Mouse (Mus musculus): ENCODE results near the gene Snx29. TPM values are rescaled to one million over a fixed set of nuclear protein-coding genes. Genes with fewer than 3 reads are reported as not detected.

Snx29 gene
- polyA plus RNA-seq, 1 experiment from 2014 or later, result 12.1 TPM

DNA sequence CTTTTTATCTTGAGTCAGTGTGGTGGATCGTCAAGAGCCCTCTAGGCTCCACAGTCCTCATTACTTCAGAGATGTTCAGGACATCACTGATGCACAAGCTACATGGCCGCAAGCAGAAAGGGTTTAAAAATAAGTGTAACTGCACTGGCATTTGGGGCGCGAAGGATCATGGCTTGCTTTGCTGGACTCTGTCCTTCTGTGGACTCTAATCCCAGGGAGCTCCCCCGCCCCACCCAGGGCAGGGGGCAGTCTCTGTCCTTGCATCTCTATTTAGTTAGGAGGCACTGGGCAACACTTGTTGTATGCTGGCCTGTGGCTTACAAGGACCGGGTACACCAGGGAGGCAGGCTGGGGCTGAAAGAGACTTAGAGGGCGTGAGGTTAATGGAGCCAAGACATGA, 419.6 kb downstream of the Snx29 start:
- Histone ChIP-seq H3K27me3 (replicated peaks; ENCODE audit: low read depth, poor library complexity, severe bottlenecking) (no peaks in the 10 kb centered on the region), H3K36me3 (replicated peaks) (no peaks in the 10 kb centered on the region), H3K27ac (replicated peaks) (no peak overlapping the region), H3K4me3 (no peak overlapping the region), H3K4me1 (no peaks in the 10 kb centered on the region), H3K9me3 (no peaks in the 10 kb centered on the region)
- no peak for DNase-seq (ENCODE audit: low spot score)
- WGBS, result 86% methylated on average over 7 of the region's 7 CpGs

DNA sequence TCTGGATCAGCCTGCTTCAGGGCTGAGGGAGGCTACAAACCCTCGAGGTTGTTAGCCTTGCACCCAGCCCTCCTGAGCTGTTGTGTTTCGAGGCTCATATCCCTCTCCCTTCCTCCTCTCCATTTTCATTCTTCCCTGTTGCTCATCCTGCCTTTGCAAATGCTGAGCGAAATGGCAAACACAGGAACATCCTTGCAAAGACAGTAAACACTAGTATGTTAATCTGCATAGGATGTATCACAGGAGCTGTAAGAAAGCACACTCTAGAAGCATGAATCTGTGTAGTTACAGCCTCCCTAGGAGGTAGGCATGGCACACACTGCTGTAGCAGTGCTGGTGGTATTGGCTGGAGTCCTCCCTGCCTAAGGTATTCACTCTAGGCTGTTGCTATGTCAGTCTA, 420.3 kb downstream of the Snx29 start:
- Histone ChIP-seq H3K9me3 (no peaks in the 10 kb centered on the region), H3K36me3 (replicated peaks) (no peaks in the 10 kb centered on the region), H3K4me3 (no peak overlapping the region), H3K4me1 (no peaks in the 10 kb centered on the region), H3K27me3 (replicated peaks; ENCODE audit: low read depth, poor library complexity, severe bottlenecking) (no peaks in the 10 kb centered on the region), H3K27ac (replicated peaks) (no peak overlapping the region)
- 65% methylated on average over 3 of the region's 3 CpGs for whole genome bisulfite sequencing
- no peak for DNase-seq (ENCODE audit: low spot score)

DNA sequence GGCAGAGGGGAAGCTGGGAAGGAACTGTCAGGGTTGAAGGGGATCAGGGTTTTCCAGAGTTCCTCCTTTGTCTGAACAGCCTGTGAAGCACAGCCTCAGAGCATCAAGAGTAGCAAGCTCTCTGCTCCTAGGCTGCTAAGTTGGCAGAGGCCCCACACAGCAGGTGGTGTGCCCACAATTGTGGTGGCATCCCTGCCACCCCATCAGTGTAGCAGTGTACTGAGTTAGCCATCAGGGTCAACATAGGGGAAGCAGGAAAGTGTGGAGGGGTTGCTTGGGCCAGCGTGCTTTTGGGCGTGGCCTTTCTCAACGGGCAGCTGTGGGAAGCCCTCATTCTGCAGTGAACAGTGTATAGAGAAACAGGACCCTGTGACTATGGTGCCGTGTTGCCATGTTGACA, 421.0 kb downstream of the Snx29 start:
- no peaks in the 10 kb centered on the region for H3K27me3 ChIP-seq (replicated peaks; ENCODE audit: low read depth, poor library complexity, severe bottlenecking)
- H3K36me3 ChIP-seq (replicated peaks), result no peaks in the 10 kb centered on the region
- H3K27ac ChIP-seq (replicated peaks), result no peak overlapping the region
- WGBS, result 74% methylated on average over 4 of the region's 4 CpGs
- no peaks in the 10 kb centered on the region for H3K9me3 ChIP-seq
- no peak overlapping the region for H3K4me3 ChIP-seq
- no peak for DNase-seq (ENCODE audit: low spot score)
- H3K4me1 ChIP-seq, result no peaks in the 10 kb centered on the region

DNA sequence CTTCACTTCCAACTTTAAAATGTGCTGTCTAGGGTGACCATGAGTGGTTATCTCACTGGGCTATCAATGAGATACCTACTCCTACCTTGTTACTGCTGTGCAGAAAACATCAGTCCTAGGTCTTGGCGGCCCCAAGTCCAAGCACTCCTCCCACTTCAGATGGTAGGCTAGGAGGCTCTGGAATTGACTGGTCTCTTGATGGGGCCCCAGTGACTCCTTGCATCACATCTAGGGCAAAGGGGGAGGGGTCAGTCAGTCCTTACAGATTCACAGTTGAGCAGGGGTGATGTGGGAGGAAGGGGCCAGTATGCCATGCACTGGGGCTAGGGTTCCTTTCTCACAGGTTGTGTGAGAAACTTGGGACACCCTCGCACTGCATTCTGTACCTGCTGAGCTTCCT, 423.3 kb downstream of the Snx29 start:
- Histone ChIP-seq H3K4me1 (no peaks in the 10 kb centered on the region), H3K27me3 (replicated peaks; ENCODE audit: low read depth, poor library complexity, severe bottlenecking) (no peaks in the 10 kb centered on the region), H3K27ac (replicated peaks) (no peak overlapping the region), H3K9me3 (no peaks in the 10 kb centered on the region), H3K4me3 (no peak overlapping the region), H3K36me3 (replicated peaks) (no peaks in the 10 kb centered on the region)
- no peak for DNase-seq (ENCODE audit: low spot score)
- WGBS, result 83% methylated on average over 2 of the region's 2 CpGs

DNA sequence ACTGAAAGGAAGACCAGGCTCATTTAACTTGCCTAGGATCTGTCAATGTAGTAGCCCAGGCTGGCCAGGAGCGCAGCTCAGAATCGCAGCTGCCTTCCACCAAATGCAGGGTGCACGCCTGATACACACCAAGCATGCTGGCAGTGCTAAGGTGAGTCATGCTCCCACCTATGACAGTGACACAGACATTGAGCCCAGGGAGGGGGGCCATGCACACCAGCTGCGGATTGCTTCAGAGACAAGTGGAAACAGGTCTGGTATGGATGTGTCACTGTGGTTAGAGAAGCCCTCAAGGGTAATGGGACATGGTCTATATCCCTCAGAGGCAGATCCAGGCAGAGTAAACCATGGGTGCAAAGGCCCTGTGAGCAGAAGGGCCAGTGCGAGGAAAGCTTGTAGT, 425.2 kb downstream of the Snx29 start:
- no peaks in the 10 kb centered on the region for H3K4me1 ChIP-seq
- H3K27me3 ChIP-seq (replicated peaks; ENCODE audit: low read depth, poor library complexity, severe bottlenecking), result no peaks in the 10 kb centered on the region
- no peaks in the 10 kb centered on the region for H3K9me3 ChIP-seq
- no peak overlapping the region for H3K4me3 ChIP-seq
- H3K36me3 ChIP-seq (replicated peaks), result no peaks in the 10 kb centered on the region
- no peak overlapping the region for H3K27ac ChIP-seq (replicated peaks)
- WGBS, result 89% methylated on average over 5 of the region's 5 CpGs
- no peak for DNase-seq (ENCODE audit: low spot score)

DNA sequence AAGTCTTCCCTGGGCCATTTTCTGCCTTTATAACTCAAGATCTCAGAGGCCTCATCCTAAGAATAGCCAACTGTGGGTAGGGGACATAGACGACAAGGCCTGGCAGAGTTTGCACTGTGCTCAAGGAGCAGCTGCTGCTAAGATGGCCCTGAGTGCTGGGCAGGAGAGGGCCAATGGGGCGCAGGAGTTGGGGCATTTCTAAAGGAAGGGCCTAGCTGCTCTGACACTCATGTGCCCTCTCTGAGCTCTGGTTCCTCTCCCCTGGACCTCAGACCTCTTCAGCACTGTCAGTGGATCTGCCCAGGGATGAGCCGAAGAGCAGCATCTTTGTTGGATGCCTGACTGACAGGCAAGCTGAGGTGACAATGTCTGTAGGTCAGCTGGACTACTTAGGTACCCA, 426.4 kb downstream of the Snx29 start:
- no peak for DNase-seq (ENCODE audit: low spot score)
- Histone ChIP-seq H3K4me1 (no peaks in the 10 kb centered on the region), H3K27me3 (replicated peaks; ENCODE audit: low read depth, poor library complexity, severe bottlenecking) (no peaks in the 10 kb centered on the region), H3K27ac (replicated peaks) (no peak overlapping the region), H3K36me3 (replicated peaks) (no peaks in the 10 kb centered on the region), H3K9me3 (no peaks in the 10 kb centered on the region), H3K4me3 (no peak overlapping the region)
- WGBS, result 84% methylated on average over 3 of the region's 3 CpGs

DNA sequence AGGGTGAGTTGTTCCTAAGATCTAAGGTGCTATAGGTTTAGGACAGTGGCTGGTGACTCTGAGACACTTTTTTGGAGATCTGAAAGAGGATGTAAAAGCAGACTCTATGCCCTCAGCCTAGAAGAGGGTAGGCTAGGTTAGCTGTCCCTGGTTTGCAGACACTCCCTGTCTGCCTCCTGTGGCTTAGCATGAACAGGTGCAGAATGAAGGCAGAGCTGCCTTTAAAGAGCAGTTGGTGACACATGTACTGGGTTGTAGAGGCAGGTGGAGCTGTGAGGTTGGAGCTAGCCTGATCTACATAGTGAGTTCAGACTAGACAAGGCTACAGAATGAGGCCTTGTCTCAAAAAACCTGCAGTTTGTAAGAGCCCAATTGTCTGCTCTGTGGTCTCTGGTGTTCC, 427.9 kb downstream of the Snx29 start:
- Histone ChIP-seq H3K36me3 (replicated peaks) (no peaks in the 10 kb centered on the region), H3K27me3 (replicated peaks; ENCODE audit: low read depth, poor library complexity, severe bottlenecking) (no peaks in the 10 kb centered on the region), H3K9me3 (no peaks in the 10 kb centered on the region), H3K4me3 (no peak overlapping the region), H3K4me1 (no peaks in the 10 kb centered on the region), H3K27ac (replicated peaks) (no peak overlapping the region)
- DNase-seq (ENCODE audit: low spot score), result no peak

DNA sequence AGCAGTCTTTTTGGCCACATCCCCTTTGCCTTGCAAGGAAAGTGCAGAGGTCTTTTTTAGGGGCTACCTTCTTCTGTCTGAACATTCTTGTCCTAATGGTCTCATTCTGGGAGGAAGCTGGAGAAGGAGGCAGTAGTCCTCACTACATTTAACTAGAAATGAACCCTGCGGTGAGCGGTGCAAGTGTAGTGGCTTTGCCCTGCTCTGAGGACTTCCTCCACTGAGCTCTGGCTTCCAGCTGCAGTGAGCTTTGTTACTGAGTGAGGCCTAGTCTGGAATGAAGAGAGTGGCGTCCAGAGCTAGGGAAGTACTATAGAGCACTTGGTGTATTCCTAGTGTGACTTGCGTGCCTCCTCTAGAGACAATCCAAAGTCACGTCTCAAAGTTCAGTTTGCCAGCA, 429.8 kb downstream of the Snx29 start:
- no peak overlapping the region for H3K4me3 ChIP-seq
- no peak overlapping the region for H3K27ac ChIP-seq (replicated peaks)
- H3K4me1 ChIP-seq, result no peaks in the 10 kb centered on the region
- no peaks in the 10 kb centered on the region for H3K27me3 ChIP-seq (replicated peaks; ENCODE audit: low read depth, poor library complexity, severe bottlenecking)
- H3K36me3 ChIP-seq (replicated peaks), result no peaks in the 10 kb centered on the region
- WGBS, result 90% methylated on average over 5 of the region's 5 CpGs
- DNase-seq (ENCODE audit: low spot score), result no peak
- H3K9me3 ChIP-seq, result no peaks in the 10 kb centered on the region

DNA sequence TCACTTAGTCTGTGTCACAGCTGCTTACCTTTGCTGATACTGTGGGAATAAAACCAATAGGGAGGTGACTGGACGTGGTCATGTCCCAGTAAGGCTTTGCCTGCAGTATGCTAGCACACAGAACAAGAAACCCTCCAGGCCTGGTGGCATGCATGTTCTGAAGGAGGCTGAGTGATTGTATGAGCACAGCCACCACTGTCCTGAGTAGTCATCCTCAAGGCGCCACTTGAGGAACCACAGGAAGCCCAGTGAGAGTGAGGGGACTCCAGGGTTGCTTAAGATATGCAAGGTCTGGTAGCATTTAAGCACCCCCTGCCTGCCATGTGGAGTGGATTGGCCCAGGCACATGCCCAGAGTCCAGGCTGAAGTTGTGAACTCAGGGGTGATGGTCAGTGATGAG, 430.8 kb downstream of the Snx29 start:
- no peaks in the 10 kb centered on the region for H3K36me3 ChIP-seq (replicated peaks)
- H3K27ac ChIP-seq (replicated peaks), result no peak overlapping the region
- H3K4me3 ChIP-seq, result no peak overlapping the region
- no peaks in the 10 kb centered on the region for H3K9me3 ChIP-seq
- no peaks in the 10 kb centered on the region for H3K27me3 ChIP-seq (replicated peaks; ENCODE audit: low read depth, poor library complexity, severe bottlenecking)
- WGBS, result 87% methylated on average over 2 of the region's 2 CpGs
- no peaks in the 10 kb centered on the region for H3K4me1 ChIP-seq
- DNase-seq (ENCODE audit: low spot score), result no peak

DNA sequence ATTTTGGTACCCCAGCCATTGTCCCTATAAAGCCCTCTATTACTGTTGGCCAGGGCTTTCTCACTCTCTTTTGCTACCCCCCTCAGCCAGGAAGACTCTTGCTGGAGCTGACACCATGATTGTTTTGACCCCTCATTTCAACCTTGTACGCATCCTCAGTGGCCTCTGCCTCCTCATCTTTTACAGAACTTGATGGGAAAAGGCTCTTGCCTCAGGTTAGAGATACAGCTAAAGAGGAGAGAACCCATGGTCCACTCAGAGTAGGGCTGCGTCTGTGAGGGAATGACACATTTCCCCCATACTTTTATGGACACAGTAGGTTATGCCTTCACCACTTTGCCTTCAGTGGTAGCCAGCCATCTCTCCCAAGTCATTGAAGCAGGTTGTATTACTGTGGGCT, 431.4 kb downstream of the Snx29 start:
- Histone ChIP-seq H3K27ac (replicated peaks) (no peak overlapping the region), H3K4me3 (no peak overlapping the region), H3K4me1 (no peaks in the 10 kb centered on the region), H3K36me3 (replicated peaks) (no peaks in the 10 kb centered on the region), H3K9me3 (no peaks in the 10 kb centered on the region), H3K27me3 (replicated peaks; ENCODE audit: low read depth, poor library complexity, severe bottlenecking) (no peaks in the 10 kb centered on the region)
- WGBS, result 91% methylated on average over 2 of the region's 2 CpGs
- no peak for DNase-seq (ENCODE audit: low spot score)

DNA sequence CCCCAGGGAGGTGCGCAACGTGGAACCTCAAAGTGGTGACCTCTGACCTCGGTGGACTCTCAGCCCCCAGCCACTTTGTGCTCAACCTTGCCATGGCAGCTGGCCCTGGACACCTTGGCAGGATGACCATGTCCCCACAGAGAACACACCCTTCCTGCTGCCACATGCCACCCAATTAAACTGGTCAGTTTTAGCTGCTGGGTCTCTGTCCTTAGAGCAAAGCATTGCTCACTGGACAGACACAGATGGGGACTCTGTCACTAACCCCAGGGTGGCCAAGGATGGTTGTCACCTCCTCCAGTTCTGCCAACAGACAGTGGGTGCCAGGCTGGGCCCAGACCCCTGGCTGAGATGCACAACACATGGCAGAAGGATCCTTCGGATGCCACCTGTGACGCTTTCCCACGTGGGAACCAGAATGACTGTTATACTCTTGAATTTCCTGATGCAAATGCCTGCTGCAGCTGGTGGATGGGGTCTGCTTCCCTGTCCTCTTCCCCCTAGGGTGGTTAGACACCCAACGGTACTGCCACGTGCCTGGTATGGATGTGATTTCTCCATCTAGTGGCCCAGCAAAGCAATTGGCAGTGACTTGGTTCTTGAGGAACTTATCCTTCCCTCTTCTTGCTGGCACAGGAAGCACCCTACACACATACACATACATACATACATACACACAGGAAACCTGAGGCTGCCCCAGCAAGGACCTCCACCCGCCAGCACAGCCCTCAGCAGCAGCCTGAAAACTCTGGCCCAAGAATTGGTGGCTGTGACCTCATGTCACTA, 432.8 kb downstream of the Snx29 start:
- Histone ChIP-seq H3K36me3 (replicated peaks) (no peaks in the 10 kb centered on the region), H3K4me1 (no peaks in the 10 kb centered on the region), H3K9me3 (no peaks in the 10 kb centered on the region), H3K27ac (replicated peaks) (no peak overlapping the region), H3K27me3 (replicated peaks; ENCODE audit: low read depth, poor library complexity, severe bottlenecking) (no peaks in the 10 kb centered on the region), H3K4me3 (no peak overlapping the region)
- WGBS, result 83% methylated on average over 9 of the region's 9 CpGs
- no peak for DNase-seq (ENCODE audit: low spot score)

DNA sequence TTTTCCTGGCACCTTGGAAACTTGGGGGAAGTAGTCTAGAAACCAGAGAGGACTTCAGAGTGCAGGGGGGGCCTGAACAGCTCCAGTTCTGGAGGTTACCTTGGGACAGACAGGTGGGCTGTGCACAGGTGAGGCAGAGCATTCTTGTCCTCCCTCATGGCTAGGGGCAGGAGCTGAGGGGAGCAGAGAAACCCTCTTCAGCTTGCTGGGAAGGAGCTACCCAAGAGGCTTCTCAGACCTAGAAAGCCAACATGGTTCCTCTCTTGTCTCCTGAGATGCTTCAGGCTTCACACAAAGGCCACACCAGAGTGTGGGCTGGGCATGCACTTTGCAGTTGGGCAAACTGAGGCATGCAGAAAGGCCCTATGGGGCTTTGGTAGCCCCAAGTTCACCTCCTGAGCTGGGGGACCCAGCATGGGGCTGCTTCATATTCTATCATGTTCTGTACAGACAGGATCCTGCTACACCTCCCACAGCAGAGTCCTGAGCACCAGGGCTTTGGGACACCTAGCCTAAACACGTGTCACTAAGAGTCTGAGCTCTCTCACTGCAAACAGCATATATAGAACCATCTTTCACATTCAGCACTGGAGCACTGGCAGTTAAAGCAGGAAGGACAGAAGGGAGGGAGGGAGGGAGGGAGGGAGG, 434.0 kb downstream of the Snx29 start:
- WGBS, result 76% methylated on average over 1 of the region's 1 CpGs
- no peak for DNase-seq (ENCODE audit: low spot score)
- H3K36me3 ChIP-seq (replicated peaks), result no peaks in the 10 kb centered on the region
- no peak overlapping the region for H3K27ac ChIP-seq (replicated peaks)
- H3K9me3 ChIP-seq, result no peaks in the 10 kb centered on the region
- no peak overlapping the region for H3K4me3 ChIP-seq
- H3K27me3 ChIP-seq (replicated peaks; ENCODE audit: low read depth, poor library complexity, severe bottlenecking), result no peaks in the 10 kb centered on the region
- H3K4me1 ChIP-seq, result no peaks in the 10 kb centered on the region

DNA sequence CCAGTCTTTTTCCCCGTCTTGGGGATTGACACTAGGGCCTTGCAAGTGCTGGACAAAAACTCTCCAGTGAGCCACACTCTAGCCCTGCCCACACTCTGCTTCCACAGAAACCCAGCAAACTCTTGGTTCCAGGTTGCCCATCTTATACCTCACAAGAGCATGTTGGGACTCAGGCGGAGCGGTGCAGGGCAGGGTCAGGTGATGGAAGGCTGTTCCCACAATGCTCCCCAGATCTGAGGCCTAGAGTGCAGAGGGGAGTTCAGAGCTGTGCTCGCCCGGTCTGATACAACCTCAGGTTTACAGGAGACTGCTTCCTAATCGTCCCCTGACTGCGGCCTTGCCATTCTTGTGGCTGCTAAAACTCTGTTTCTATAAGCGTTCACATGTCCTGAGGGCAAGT, 434.8 kb downstream of the Snx29 start:
- no peaks in the 10 kb centered on the region for H3K9me3 ChIP-seq
- H3K27me3 ChIP-seq (replicated peaks; ENCODE audit: low read depth, poor library complexity, severe bottlenecking), result no peaks in the 10 kb centered on the region
- no peak for DNase-seq (ENCODE audit: low spot score)
- H3K27ac ChIP-seq (replicated peaks), result no peak overlapping the region
- H3K36me3 ChIP-seq (replicated peaks), result no peaks in the 10 kb centered on the region
- H3K4me1 ChIP-seq, result no peaks in the 10 kb centered on the region
- 86% methylated on average over 8 of the region's 8 CpGs for WGBS
- no peak overlapping the region for H3K4me3 ChIP-seq

Data from embryonic facial prominence, embryonic 10.5 days (tissue).